Comparison of ENCODE assay signal across 21 mouse cellular contexts in the genomic region with DNA sequence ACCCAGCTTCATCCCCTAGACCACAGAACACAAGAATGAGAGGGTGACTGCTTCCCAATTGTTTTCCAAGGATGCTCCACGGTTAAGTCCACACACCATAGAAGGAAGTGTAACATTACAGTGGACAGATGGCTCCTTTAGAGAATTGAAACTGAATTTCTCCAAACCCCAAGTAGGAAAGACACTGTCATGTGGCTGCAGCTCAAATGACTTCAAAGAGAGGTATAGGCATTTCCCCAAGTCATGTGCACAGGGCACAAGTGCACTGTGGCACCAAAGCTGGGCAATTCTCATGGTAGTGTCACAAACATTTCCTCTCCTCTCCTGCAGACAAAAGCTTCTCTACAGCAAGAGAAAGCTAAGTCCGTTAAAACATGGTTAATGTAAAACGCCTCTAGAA.
"Had no signal": no experiment of that assay in that cellular context is flagged by ENCODE, and none has a peak within 500 bp of the region (broad histone marks: within the 10 kb centered on the region; RNA-seq: fewer than 3 reads in every experiment).

No protein-coding gene starts in this region.

- DNase-seq: kidney, adult 2 months; kidney, postnatal 25 days; left cerebral cortex, postnatal 4 days; liver; lung, adult 18-20 months; lung, postnatal 10 days; lung, postnatal 4 days; midbrain, embryonic 14.5 days; right cerebral cortex, adult 18-20 months; right cerebral cortex, postnatal 14 days; right cerebral cortex, postnatal 4 days; spleen, adult 18-20 months; thymus, postnatal 25 days had no signal

- H3K4me1 ChIP-seq: liver, embryonic 12.5 days; liver, embryonic 15.5 days; lung, embryonic 15.5 days; neural tube, embryonic 12.5 days; neural tube, embryonic 15.5 days; stomach, embryonic 15.5 days had no signal

- H3K27me3 ChIP-seq: liver, embryonic 12.5 days; liver, embryonic 15.5 days; lung, embryonic 15.5 days; neural tube, embryonic 12.5 days; neural tube, embryonic 15.5 days; stomach, embryonic 15.5 days had no signal

- H3K9me3 ChIP-seq: limb, embryonic 13.5 days; liver, embryonic 12.5 days; liver, embryonic 15.5 days; lung, embryonic 15.5 days; neural tube, embryonic 12.5 days; neural tube, embryonic 15.5 days; stomach, embryonic 15.5 days had no signal

- ATAC-seq: liver, embryonic 12.5 days had no signal

- H3K36me3 ChIP-seq: limb, embryonic 13.5 days; liver, embryonic 12.5 days; liver, embryonic 15.5 days; lung, embryonic 15.5 days; neural tube, embryonic 12.5 days; neural tube, embryonic 15.5 days; stomach, embryonic 15.5 days had no signal

- H3K4me3 ChIP-seq: limb, embryonic 13.5 days; liver, embryonic 12.5 days; liver, embryonic 15.5 days; lung, embryonic 15.5 days; neural tube, embryonic 12.5 days; neural tube, embryonic 15.5 days; stomach, embryonic 15.5 days had no signal

- H3K27ac ChIP-seq: kidney, postnatal 0 days; limb, embryonic 13.5 days; liver, embryonic 12.5 days; liver, embryonic 15.5 days; lung, embryonic 15.5 days; neural tube, embryonic 12.5 days; neural tube, embryonic 15.5 days; stomach, embryonic 15.5 days had no signal
